Mouse (Mus musculus) stomach, postnatal 0 days (tissue): ENCODE data around the gene Insig1. TPM values are rescaled to one million over a fixed set of nuclear protein-coding genes. Genes with fewer than 3 reads are reported as not detected.

Source experiments
- ATAC-seq: fragments of 200-750 bp; cut with Nextera tagmentation; 2 replicates; pipeline ENCODE4 v1.8.0; 2017; ENCODE audit not compliant: low FRiP score, low TSS enrichment
- DNase-seq: peaks from one replicate; pipeline ENCODE4 v3.0.0-alpha.2; 2016; ENCODE audit warnings: low spot score
- H3K27ac ChIP-seq: fragments of 300-500 bp; sonication (generic); replicated peaks from 2 replicates; pipeline ENCODE4 v1.5.1; 2014; ENCODE audit warnings: mild to moderate bottlenecking, control low read depth
- H3K27me3 ChIP-seq: fragments of 300-500 bp; sonication (generic); 2 replicates; pipeline ENCODE4 v1.6.1; 2014; ENCODE audit warnings: low read length; ENCODE audit not compliant: control insufficient read depth, insufficient read depth
- H3K36me3 ChIP-seq: fragments of 300-500 bp; sonication (generic); 2 replicates; pipeline ENCODE4 v1.6.1; 2014; ENCODE audit warnings: low read length, mixed read lengths; ENCODE audit not compliant: control insufficient read depth, insufficient read depth
- H3K4me1 ChIP-seq: fragments of 300-500 bp; sonication (generic); replicated peaks from 2 replicates; pipeline ENCODE4 v1.6.1; 2014; ENCODE audit warnings: antibody characterized with exemption; ENCODE audit not compliant: control insufficient read depth, insufficient read depth
- H3K4me2 ChIP-seq: fragments of 300-500 bp; sonication (generic); replicated peaks from 2 replicates; pipeline ENCODE4 v1.6.1; 2014; ENCODE audit warnings: low read depth, mild to moderate bottlenecking, control low read depth, moderate library complexity
- H3K4me3 ChIP-seq: fragments of 300-500 bp; sonication (generic); 2 replicates; pipeline ENCODE4 v1.5.1; 2014; ENCODE audit warnings: low read depth, low read length, control low read depth
- H3K9ac ChIP-seq: fragments of 300-500 bp; sonication (generic); 2 replicates; pipeline ENCODE4 v1.6.1; 2014; ENCODE audit warnings: mild to moderate bottlenecking, low read length, control low read depth, mixed read lengths
- H3K9me3 ChIP-seq: fragments of 300-500 bp; sonication (generic); 2 replicates; pipeline ENCODE4 v1.6.1; 2016; ENCODE audit warnings: low read length; ENCODE audit not compliant: control insufficient read depth
- CTCF ChIP-seq: IDR thresholded peaks from 2 replicates; pipeline ENCODE4 v1.5.1; 2016; ENCODE audit warnings: antibody characterized with exemption, low read depth, mild to moderate bottlenecking, moderate library complexity
- EP300 ChIP-seq: optimal IDR thresholded peaks from 2 replicates; pipeline ENCODE3; 2016; ENCODE audit warnings: antibody characterized with exemption
- WGBS: fragments of 180-500 bp; shearing (Covaris S2); extraction: QIAGEN DNeasy Blood & Tissue Kit; methylation state at CpG from one replicate; pipeline ENCODE4 v1.1.7; 2014; 5-methylcytosine and 5-hydroxymethylcytosine counted together
- polyA plus RNA-seq: library from polyadenylated mRNA; unstranded; fragments of >200 nt; fragmentation: Nextera tagmentation; extraction: Ambion mirVana; gene quantifications from 2 replicates; pipeline ENCODE4 v1.2.1, GENCODE M21; 2015

Gene Insig1
- polyA plus RNA-seq, 1 experiment from 2014 or later, result 67.7 TPM

- no peaks in the 10 kb centered on the region for H3K9me3 ChIP-seq
- no peaks in the 10 kb centered on the region for H3K4me1 ChIP-seq
- 3% methylated on average over 27 of the region's 27 CpGs for WGBS
- peaks cover 26% of the 10 kb centered on the region; the same call in 1 of the 2 replicates for H3K27me3 ChIP-seq
- ATAC-seq (peak; percentile 80; the same call in 1 of the 2 replicates), DNase-seq (peak; percentile 68)
- no peak overlapping the region for H3K27ac ChIP-seq
- H3K9ac ChIP-seq, result no peak overlapping the region
- TF ChIP-seq EP300 (no peak), CTCF (peak; percentile 74)
- no peak overlapping the region for H3K4me3 ChIP-seq
- H3K4me2 ChIP-seq, result no peak overlapping the region
- no peaks in the 10 kb centered on the region for H3K36me3 ChIP-seq
Observed at GRCm38 (mm10) chr5:28122491-28123454, 51.6 kb downstream of the Insig1 start.

- peaks cover 21% of the 10 kb centered on the region; the same call in 1 of the 2 replicates for H3K27me3 ChIP-seq
- no peak overlapping the region for H3K9ac ChIP-seq
- no peak for DNase-seq
- no peak for ATAC-seq
- no peak overlapping the region for H3K4me2 ChIP-seq
- H3K36me3 ChIP-seq, result no peaks in the 10 kb centered on the region
- H3K9me3 ChIP-seq, result no peaks in the 10 kb centered on the region
- H3K4me3 ChIP-seq, result no peak overlapping the region
- H3K27ac ChIP-seq, result no peak overlapping the region
- H3K4me1 ChIP-seq, result no peaks in the 10 kb centered on the region
- TF ChIP-seq EP300 (no peak), CTCF (no peak)
- WGBS, result 3% methylated on average over 11 of the region's 11 CpGs
Observed at GRCm38 (mm10) chr5:28123455-28123825, 52.3 kb downstream of the Insig1 start.

- no peak for TF ChIP-seq CTCF
- TF ChIP-seq EP300, result no peak
- H3K9ac ChIP-seq, result no peak overlapping the region
- H3K27me3 ChIP-seq, result peaks cover 17% of the 10 kb centered on the region; the same call in 1 of the 2 replicates
- no peaks in the 10 kb centered on the region for H3K36me3 ChIP-seq
- H3K4me3 ChIP-seq, result no peak overlapping the region
- no peaks in the 10 kb centered on the region for H3K4me1 ChIP-seq
- H3K4me2 ChIP-seq, result no peak overlapping the region
- no peak for DNase-seq
- 0 out of 2 replicates have a peak, but pooled peaks have one; percentile 15 for ATAC-seq
- 4% methylated on average over 28 of the region's 28 CpGs for WGBS
- no peak overlapping the region for H3K27ac ChIP-seq
- no peaks in the 10 kb centered on the region for H3K9me3 ChIP-seq
Observed at GRCm38 (mm10) chr5:28124321-28125230, 53.4 kb downstream of the Insig1 start.

Other genes starting within 250 kb of the Insig1 start
- gene Htr5a, start 229.2 kb upstream of the Insig1 start, polyA plus RNA-seq, result not detected in 2 replicates
- not detected in 2 replicates for gene En2, start 94.3 kb downstream of the Insig1 start, polyA plus RNA-seq
- gene Cnpy1, start 174.4 kb downstream of the Insig1 start, polyA plus RNA-seq, result 0.08 and 0.21 TPM in 2 replicates
- 4.6 and 4.7 TPM in 2 replicates for gene Rbm33, start 245.8 kb downstream of the Insig1 start, polyA plus RNA-seq